Mouse (Mus musculus) olfactory bulb, adult 2 months (tissue): ENCODE measurements around the gene Ctnnb1. TPM values are rescaled to one million over a fixed set of nuclear protein-coding genes. Genes with fewer than 3 reads are reported as not detected.

Source experiments
- H3K27ac ChIP-seq: fragments of 200-500 bp; 2 replicates; pipeline ENCODE4 v1.5.1; 2012; ENCODE audit warnings: low read depth, low read length; ENCODE audit not compliant: insufficient read depth
- H3K4me1 ChIP-seq: fragments of 200-500 bp; 2 replicates; pipeline ENCODE4 v1.6.1; 2012; ENCODE audit warnings: low read length; ENCODE audit not compliant: control insufficient read depth, insufficient read depth
- H3K4me3 ChIP-seq: fragments of 200-500 bp; 2 replicates; pipeline ENCODE4 v1.5.1; 2012; ENCODE audit warnings: mild to moderate bottlenecking, low read depth, low read length, moderate library complexity; ENCODE audit not compliant: insufficient read depth
- CTCF ChIP-seq: fragments of 200-500 bp; IDR thresholded peaks from 2 replicates; pipeline ENCODE4 v1.5.1; 2012; ENCODE audit warnings: low read depth, mild to moderate bottlenecking, low read length, moderate library complexity; ENCODE audit not compliant: insufficient read depth
- POLR2A ChIP-seq: fragments of 200-500 bp; IDR thresholded peaks from 2 replicates; pipeline ENCODE4 v1.6.1; 2012; ENCODE audit warnings: mild to moderate bottlenecking, low read depth, low read length, moderate library complexity; ENCODE audit not compliant: insufficient read depth
- WGBS: fragments of 180-500 bp; shearing (Covaris S2); methylation state at CpG from one replicate; pipeline ENCODE4 v1.1.7; 2018; 5-methylcytosine and 5-hydroxymethylcytosine counted together
- polyA plus RNA-seq: library from polyadenylated mRNA; stranded (reverse); fragments of >200 nt; gene quantifications from 2 replicates; pipeline ENCODE4 v1.2.4, GENCODE M21; 2012; ENCODE audit warnings: low replicate concordance; ENCODE audit not compliant: missing spikeins, insufficient read depth, insufficient read length

Ctnnb1 gene
- polyA plus RNA-seq, result 444 TPM in 1 of 2 replicates, not detected in the other

DNA sequence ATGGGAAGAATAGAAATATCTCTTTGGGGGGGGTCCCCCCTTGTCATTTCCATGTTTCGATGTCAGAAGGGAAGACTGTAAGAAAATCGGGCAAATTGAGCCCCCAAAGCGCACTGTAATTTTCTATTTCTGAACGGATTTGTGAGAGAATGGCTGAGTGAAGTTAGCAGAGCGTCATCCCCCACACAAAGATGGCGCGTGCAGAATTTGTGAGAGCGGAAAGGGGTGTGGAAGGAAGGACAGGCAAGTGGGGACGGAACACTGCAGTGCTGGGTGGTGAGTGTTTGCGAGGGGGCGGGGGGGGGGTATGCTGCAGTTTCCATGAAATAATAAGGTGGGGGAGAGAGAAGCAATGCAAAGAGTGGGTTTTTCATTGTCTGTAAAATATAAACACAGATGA, at the start of gene Ctnnb1:
Ctnnb1 (plus strand) TSS at position 136 of the 400 bp plus-strand sequence.
- Histone ChIP-seq H3K27ac (no peak within 1 kb of the TSS), H3K4me3 (peak within 1 kb of the TSS; percentile 4; the same call in 1 of the 2 replicates), H3K4me1 (peaks cover 6% of the 10 kb centered on the region)
- 33% methylated on average over 11 of the region's 11 CpGs for WGBS
- no peak for TF ChIP-seq CTCF
- TF ChIP-seq POLR2A, result no peak

DNA sequence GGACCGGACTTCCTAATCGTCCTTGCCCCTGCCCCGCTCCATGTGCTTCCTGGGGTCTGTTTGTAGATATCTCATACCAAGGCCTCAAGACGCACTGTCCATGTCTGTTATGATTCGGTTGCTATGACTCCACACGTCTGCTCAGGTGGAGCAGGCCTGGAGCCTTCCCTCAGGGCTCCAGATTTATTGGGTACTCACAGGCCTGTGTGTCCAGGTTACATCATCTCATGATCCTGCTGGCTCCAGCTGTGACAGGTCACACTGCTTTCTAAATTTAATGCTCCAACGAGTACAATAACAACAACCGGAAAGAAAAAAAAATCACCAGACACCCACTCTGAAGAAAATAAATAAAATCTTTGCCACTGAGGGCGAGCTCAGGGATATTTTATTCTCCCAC, 48.7 kb upstream of the Ctnnb1 start:
- Histone ChIP-seq H3K27ac (no peak overlapping the region), H3K4me1 (peaks cover 29% of the 10 kb centered on the region), H3K4me3 (no peak overlapping the region)
- TF ChIP-seq CTCF (no peak), POLR2A (no peak)
- 78% methylated on average over 9 of the region's 9 CpGs for WGBS

GRCm38 (mm10) chr9:120881121-120881520, 47.9 kb upstream of the Ctnnb1 start:
- peaks cover 31% of the 10 kb centered on the region for H3K4me1 ChIP-seq
- 88% methylated on average over 15 of the region's 15 CpGs for WGBS
- no peak overlapping the region for H3K27ac ChIP-seq
- no peak overlapping the region for H3K4me3 ChIP-seq
- TF ChIP-seq POLR2A (no peak), CTCF (no peak)

- WGBS, result 87% methylated on average over 4 of the region's 4 CpGs
- Histone ChIP-seq H3K4me3 (no peak overlapping the region), H3K27ac (no peak overlapping the region), H3K4me1 (peaks cover 31% of the 10 kb centered on the region)
- TF ChIP-seq CTCF (no peak), POLR2A (no peak)
Measured at GRCm38 (mm10) chr9:120881839-120882238, 47.2 kb upstream of the Ctnnb1 start.

DNA sequence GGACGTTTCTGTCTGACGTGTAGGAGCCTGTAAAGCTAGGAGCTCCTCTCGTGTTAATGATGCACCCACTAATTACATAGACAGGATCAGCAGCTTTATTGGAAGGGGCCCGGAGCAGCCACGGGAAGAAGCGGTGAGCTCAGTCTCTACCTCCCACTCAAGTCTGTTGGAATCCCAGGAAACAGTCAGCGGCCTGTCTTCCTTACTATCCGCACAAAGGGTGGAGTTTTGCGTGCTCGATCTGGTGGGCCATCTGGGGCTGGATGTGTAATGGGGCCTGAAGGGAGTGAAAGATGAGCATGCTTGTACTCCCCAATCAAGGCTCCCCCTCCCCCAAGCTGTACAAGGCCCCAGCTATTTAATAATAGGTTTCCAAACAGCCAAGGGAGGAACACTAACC, 44.3 kb upstream of the Ctnnb1 start:
- Histone ChIP-seq H3K27ac (peak overlapping the region; percentile 81), H3K4me3 (no peak overlapping the region), H3K4me1 (peaks cover 31% of the 10 kb centered on the region)
- WGBS, result 27% methylated on average over 10 of the region's 10 CpGs
- TF ChIP-seq CTCF (no peak), POLR2A (no peak)

DNA sequence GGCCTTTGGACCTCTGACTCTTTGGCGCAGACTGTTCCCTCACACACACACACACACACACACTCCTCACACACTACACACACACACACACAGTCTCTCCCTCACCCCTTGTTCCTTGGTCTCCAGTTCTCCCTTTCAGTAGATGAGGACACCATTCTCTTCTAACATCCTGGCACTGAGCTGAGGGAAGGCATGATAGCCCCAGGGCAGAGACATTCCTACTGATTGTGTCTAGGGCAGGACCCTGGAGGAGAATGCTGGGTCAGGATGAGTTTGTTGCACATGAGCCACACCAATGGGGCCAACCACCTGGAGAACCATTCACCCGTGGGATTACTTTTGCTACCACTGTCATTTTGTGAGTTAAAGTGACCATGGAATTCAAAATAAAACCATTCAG, 41.4 kb upstream of the Ctnnb1 start:
- no peak overlapping the region for H3K27ac ChIP-seq
- TF ChIP-seq CTCF, result no peak
- peaks cover 25% of the 10 kb centered on the region for H3K4me1 ChIP-seq
- 98% methylated on average over 2 of the region's 2 CpGs for WGBS
- no peak overlapping the region for H3K4me3 ChIP-seq

DNA sequence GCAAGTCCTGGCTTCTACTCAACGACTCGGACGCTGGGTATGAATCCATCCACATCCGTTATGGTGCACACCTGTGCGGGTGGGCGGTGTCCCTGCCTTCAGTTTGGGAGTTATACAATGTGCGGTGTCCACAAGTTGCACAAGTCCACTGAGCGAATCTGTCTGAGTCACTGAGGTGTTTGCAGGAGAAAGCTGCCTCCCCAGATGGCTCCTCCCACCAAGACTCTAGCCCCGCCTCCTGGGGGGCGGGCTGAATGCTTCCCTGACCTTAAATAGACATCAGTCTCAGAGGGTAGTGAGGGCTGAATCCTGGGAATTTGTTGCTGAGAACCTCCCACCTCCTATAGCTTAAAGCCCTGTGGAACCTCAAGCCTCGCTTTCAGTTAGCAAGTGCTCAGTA, 35.6 kb upstream of the Ctnnb1 start:
- TF ChIP-seq CTCF (no peak), POLR2A (no peak)
- Histone ChIP-seq H3K4me3 (no peak overlapping the region), H3K27ac (no peak overlapping the region), H3K4me1 (no peaks in the 10 kb centered on the region)
- WGBS, result 94% methylated on average over 11 of the region's 11 CpGs

DNA sequence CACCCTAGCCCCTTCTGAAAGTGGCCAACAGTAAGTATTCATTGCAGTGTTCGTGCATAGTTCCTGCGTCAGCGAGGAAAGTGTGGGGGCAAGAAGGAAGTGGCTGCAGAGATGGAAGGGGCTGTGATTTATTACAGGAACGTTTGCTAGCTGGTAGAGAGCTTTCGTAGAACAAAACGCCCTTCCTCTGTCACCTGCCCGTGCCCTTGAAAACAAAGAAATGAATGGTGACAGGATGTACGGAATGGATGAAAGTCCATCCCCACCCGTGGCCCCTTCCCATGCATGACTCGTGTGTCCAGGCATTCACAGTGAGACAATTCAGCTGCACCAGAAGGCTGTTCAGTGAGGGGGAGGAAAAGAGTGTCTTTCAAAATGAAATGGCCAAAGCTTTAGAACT, 35.0 kb upstream of the Ctnnb1 start:
- WGBS, result 67% methylated on average over 10 of the region's 10 CpGs
- no peaks in the 10 kb centered on the region for H3K4me1 ChIP-seq
- no peak overlapping the region for H3K4me3 ChIP-seq
- TF ChIP-seq POLR2A, result no peak
- TF ChIP-seq CTCF, result no peak
- no peak overlapping the region for H3K27ac ChIP-seq

DNA sequence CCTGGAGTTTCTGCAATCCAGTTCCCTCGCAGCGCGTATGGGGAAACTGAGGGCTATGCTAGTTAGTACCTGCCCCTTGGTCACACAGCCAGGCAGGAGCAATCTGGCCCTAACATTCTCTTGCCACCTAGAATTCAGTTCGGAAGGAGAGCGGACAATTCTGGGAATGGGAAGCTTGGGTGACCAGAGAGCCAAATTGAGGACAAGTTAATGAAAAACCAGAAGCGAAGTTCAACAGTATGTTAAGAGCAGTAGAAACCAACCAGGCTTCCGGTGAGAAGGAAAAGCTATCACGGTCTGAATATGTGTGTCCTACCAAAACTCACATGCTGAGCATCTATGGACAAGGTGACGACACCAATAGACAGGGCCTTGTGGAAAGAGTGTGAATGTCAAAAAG, 34.6 kb upstream of the Ctnnb1 start:
- 96% methylated on average over 9 of the region's 9 CpGs for WGBS
- TF ChIP-seq CTCF (no peak), POLR2A (no peak)
- H3K4me1 ChIP-seq, result no peaks in the 10 kb centered on the region
- no peak overlapping the region for H3K27ac ChIP-seq
- H3K4me3 ChIP-seq, result no peak overlapping the region

- TF ChIP-seq POLR2A (no peak), CTCF (no peak)
- no peak overlapping the region for H3K27ac ChIP-seq
- no peak overlapping the region for H3K4me3 ChIP-seq
- 75% methylated on average over 5 of the region's 5 CpGs for WGBS
- H3K4me1 ChIP-seq, result peaks cover 4% of the 10 kb centered on the region; the same call in 1 of the 2 replicates
Measured at GRCm38 (mm10) chr9:120896502-120896901, 32.5 kb upstream of the Ctnnb1 start.
